Mouse (Mus musculus) lung, embryonic 16.5 days (tissue): ENCODE measurements around the gene Adgrg3. TPM values are rescaled to one million over a fixed set of nuclear protein-coding genes. Genes with fewer than 3 reads are reported as not detected.

Source experiments
- ATAC-seq: fragments of 200-750 bp; cut with Nextera tagmentation; 2 replicates; pipeline ENCODE4 v1.8.0; 2017; ENCODE audit warnings: low read depth, mild to moderate bottlenecking, moderate library complexity
- H3K27ac ChIP-seq: fragments of 300-500 bp; sonication (generic); 2 replicates; pipeline ENCODE4 v1.5.1; 2014; ENCODE audit warnings: mild to moderate bottlenecking, control low read depth, low read length
- H3K27me3 ChIP-seq: fragments of 300-500 bp; sonication (generic); 2 replicates; pipeline ENCODE4 v1.6.1; 2014; ENCODE audit warnings: low read depth, low read length, mixed read lengths; ENCODE audit not compliant: control insufficient read depth, insufficient read depth
- H3K36me3 ChIP-seq: fragments of 300-500 bp; sonication (generic); 2 replicates; pipeline ENCODE4 v1.6.1; 2014; ENCODE audit warnings: low read length; ENCODE audit not compliant: control insufficient read depth, insufficient read depth
- H3K4me1 ChIP-seq: fragments of 300-500 bp; sonication (generic); replicated peaks from 2 replicates; pipeline ENCODE4 v1.6.1; 2014; ENCODE audit warnings: low read length, mixed read lengths; ENCODE audit not compliant: control insufficient read depth, insufficient read depth
- H3K4me2 ChIP-seq: fragments of 300-500 bp; sonication (generic); 2 replicates; pipeline ENCODE4 v1.6.1; 2014; ENCODE audit warnings: low read depth, low read length, control low read depth
- H3K4me3 ChIP-seq: fragments of 300-500 bp; sonication (generic); 2 replicates; pipeline ENCODE4 v1.5.1; 2014; ENCODE audit warnings: mild to moderate bottlenecking, low read length, control low read depth
- H3K9ac ChIP-seq: fragments of 300-500 bp; sonication (generic); 2 replicates; pipeline ENCODE4 v1.6.1; 2014; ENCODE audit warnings: low read length, control low read depth
- H3K9me3 ChIP-seq: fragments of 300-500 bp; sonication (generic); 2 replicates; pipeline ENCODE4 v1.6.1; 2016; ENCODE audit warnings: low read length; ENCODE audit not compliant: control insufficient read depth
- WGBS: fragments of 180-500 bp; shearing (Covaris S2); extraction: QIAGEN DNeasy Blood & Tissue Kit; methylation state at CpG from one replicate; pipeline ENCODE4 v1.1.7; 2014; 5-methylcytosine and 5-hydroxymethylcytosine counted together
- polyA plus RNA-seq: library from polyadenylated mRNA; unstranded; fragments of >200 nt; fragmentation: Nextera tagmentation; extraction: Ambion mirVana; gene quantifications from 2 replicates; pipeline ENCODE4 v1.2.1, GENCODE M21; 2015

Adgrg3 gene
- polyA plus RNA-seq, 1 experiment from 2014 or later: 4.7 TPM

DNA sequence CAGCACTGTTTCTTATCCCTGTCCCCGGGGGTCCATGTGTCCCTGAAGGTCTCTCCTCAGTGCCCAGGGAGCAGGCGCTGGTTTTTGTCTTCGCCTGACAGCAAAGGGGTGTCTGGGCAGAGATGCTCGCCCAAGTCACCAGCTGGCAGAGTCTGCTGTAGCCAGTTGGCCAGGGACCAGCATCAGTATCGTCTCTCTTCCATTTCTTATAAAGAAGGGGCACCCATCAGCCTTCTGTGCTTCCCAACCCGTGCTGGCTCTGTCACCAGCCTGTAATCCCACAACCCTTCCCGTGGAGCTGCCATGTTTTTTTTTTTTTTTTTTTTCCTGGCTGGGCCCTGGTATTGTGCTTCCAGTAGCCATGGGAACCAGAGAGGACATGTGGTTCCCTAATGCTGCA lies 35.6 kb upstream of the Adgrg3 start:
- Histone ChIP-seq H3K27me3 (no peaks in the 10 kb centered on the region), H3K9me3 (no peaks in the 10 kb centered on the region), H3K4me1 (peaks cover 38% of the 10 kb centered on the region), H3K27ac (no peak overlapping the region), H3K9ac (no peak overlapping the region), H3K36me3 (no peaks in the 10 kb centered on the region), H3K4me2 (no peak overlapping the region), H3K4me3 (no peak overlapping the region)
- no peak for ATAC-seq
- 56% methylated on average over 7 of the region's 7 CpGs for WGBS

GRCm38 (mm10) chr8:94983146-94983545 lies 34.3 kb upstream of the Adgrg3 start:
- Histone ChIP-seq H3K9me3 (no peaks in the 10 kb centered on the region), H3K27ac (peak overlapping the region; percentile 52; the same call in 1 of the 2 replicates), H3K4me3 (no peak overlapping the region), H3K4me2 (peak overlapping the region; percentile 3; the same call in 1 of the 2 replicates), H3K9ac (no peak overlapping the region), H3K27me3 (no peaks in the 10 kb centered on the region), H3K4me1 (peaks cover 40% of the 10 kb centered on the region), H3K36me3 (no peaks in the 10 kb centered on the region)
- WGBS: 1% methylated on average over 4 of the region's 5 CpGs
- ATAC-seq: no peak

DNA sequence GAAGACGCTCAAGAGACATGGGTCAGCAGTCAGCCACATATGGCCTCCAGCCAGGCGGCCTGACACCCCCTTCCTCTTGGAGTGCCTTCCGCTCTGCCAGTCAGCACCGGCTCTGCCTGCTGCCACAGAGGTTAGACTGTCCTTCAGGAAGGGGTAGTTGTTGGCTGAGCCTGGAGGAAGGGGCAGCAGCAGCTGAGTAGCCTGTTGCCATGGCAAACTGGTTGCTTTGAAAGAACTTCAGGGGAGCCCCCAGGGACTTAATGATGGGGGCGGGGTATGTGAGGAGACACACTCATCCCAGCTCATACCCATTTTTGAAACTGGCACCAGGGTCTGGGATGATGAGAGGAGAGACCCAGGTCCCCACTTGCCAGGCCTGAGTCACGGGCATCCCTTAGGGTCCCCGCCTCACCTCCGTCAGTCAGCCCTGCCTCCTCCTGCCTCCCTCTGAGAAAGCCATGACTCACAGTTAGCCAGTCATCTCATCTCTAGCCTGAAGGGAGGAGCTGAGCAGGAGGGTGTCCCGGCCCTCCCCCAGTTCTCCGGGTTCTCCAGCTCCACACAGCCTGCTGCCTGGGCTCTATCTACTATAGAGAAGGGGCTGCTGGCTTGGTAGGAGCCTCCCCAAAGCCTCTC lies 33.5 kb upstream of the Adgrg3 start:
- Histone ChIP-seq H3K4me2 (no peak overlapping the region), H3K36me3 (no peaks in the 10 kb centered on the region), H3K4me1 (peaks cover 43% of the 10 kb centered on the region), H3K9ac (0 out of 2 replicates have a peak overlapping the region, but pooled peaks have one; percentile 17), H3K4me3 (no peak overlapping the region), H3K27me3 (no peaks in the 10 kb centered on the region), H3K27ac (peak overlapping the region; percentile 52; the same call in 1 of the 2 replicates), H3K9me3 (no peaks in the 10 kb centered on the region)
- 17% methylated on average over 10 of the region's 10 CpGs for WGBS
- ATAC-seq: peak; percentile 65

- no peaks in the 10 kb centered on the region for H3K9me3 ChIP-seq
- H3K4me2 ChIP-seq: no peak overlapping the region
- H3K9ac ChIP-seq: no peak overlapping the region
- no peaks in the 10 kb centered on the region for H3K36me3 ChIP-seq
- H3K4me3 ChIP-seq: no peak overlapping the region
- no peak overlapping the region for H3K27ac ChIP-seq
- WGBS: 76% methylated on average over 6 of the region's 6 CpGs
- no peak for ATAC-seq
- no peaks in the 10 kb centered on the region for H3K27me3 ChIP-seq
- peaks cover 39% of the 10 kb centered on the region for H3K4me1 ChIP-seq
Observed at GRCm38 (mm10) chr8:94985023-94985422, 32.5 kb upstream of the Adgrg3 start.

DNA sequence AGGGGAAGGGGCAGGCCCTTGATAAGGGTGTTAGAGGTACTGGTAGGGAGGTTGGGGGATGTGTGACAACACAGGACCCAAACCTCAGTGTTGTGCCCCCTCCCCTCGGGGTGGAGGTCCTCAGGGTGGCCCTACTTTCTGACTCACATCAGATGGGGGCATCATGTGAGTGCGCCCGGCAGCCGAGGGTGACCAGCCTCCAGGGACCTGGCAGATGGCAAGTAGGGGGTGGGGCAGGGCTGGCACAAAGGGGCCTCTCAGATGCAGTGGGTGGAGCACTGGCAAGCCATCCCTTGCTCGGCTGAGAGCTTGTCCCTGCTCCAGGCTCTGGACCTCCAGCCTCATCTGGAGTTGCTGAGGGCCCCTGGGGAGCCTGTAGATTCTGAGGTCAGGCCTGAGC lies 30.8 kb upstream of the Adgrg3 start:
- Histone ChIP-seq H3K9me3 (no peaks in the 10 kb centered on the region), H3K4me1 (peaks cover 38% of the 10 kb centered on the region), H3K27ac (no peak overlapping the region), H3K4me2 (no peak overlapping the region), H3K4me3 (no peak overlapping the region), H3K36me3 (no peaks in the 10 kb centered on the region), H3K27me3 (no peaks in the 10 kb centered on the region), H3K9ac (peak overlapping the region; percentile 9; the same call in 1 of the 2 replicates)
- 42% methylated on average over 4 of the region's 5 CpGs for WGBS
- no peak for ATAC-seq

GRCm38 (mm10) chr8:94987553-94987952 lies 29.9 kb upstream of the Adgrg3 start:
- H3K9ac ChIP-seq: no peak overlapping the region
- H3K27me3 ChIP-seq: no peaks in the 10 kb centered on the region
- no peak overlapping the region for H3K4me3 ChIP-seq
- H3K36me3 ChIP-seq: no peaks in the 10 kb centered on the region
- H3K9me3 ChIP-seq: no peaks in the 10 kb centered on the region
- ATAC-seq: no peak
- no peak overlapping the region for H3K4me2 ChIP-seq
- peaks cover 46% of the 10 kb centered on the region for H3K4me1 ChIP-seq
- WGBS: 58% methylated on average over 7 of the region's 7 CpGs
- no peak overlapping the region for H3K27ac ChIP-seq

DNA sequence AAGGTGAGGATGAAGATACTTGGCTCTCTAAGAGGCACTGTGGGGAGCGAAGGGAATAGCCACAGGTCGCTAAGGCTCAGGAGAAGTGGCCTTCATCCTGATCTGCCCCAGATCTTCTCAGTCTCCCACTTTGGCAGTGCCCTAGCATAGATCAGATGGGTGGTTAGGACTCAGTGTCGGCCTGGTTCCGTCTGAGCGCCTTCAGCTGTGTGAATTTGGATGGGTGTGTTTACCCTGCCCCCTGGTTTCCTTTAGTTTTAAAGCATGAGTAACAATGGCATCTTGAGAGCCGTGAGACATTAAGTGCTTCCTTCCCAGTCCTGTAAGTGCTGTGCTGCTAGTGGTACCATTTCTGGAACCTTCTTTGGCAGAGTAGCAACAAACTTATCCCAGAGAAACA lies 28.9 kb upstream of the Adgrg3 start:
- Histone ChIP-seq H3K4me1 (peaks cover 48% of the 10 kb centered on the region), H3K4me3 (no peak overlapping the region), H3K36me3 (no peaks in the 10 kb centered on the region), H3K9me3 (no peaks in the 10 kb centered on the region), H3K4me2 (no peak overlapping the region), H3K9ac (no peak overlapping the region), H3K27ac (no peak overlapping the region), H3K27me3 (no peaks in the 10 kb centered on the region)
- ATAC-seq: no peak
- 58% methylated on average over 6 of the region's 6 CpGs for WGBS

DNA sequence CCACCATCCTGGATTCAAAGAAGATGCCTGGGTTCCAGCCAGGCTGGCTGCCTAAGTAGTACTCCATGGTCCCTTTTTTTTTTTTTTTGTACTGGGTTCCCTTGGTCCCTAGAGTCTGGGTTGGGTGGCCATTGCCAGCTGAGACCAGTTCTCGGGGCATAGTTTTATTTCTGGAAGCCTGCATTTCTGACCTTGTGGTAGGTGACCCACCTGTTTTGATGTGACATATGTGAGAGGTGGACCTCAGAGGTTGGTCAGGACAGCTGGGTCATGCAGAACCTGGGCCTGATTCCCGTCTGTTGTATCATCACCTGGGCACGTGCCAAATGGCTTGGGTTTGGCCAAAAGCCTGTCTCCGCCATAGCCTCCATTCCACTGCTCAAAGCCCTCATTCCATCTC lies 27.8 kb upstream of the Adgrg3 start:
- no peak overlapping the region for H3K4me3 ChIP-seq
- peaks cover 49% of the 10 kb centered on the region for H3K4me1 ChIP-seq
- no peak overlapping the region for H3K9ac ChIP-seq
- no peaks in the 10 kb centered on the region for H3K36me3 ChIP-seq
- no peaks in the 10 kb centered on the region for H3K9me3 ChIP-seq
- H3K4me2 ChIP-seq: no peak overlapping the region
- H3K27me3 ChIP-seq: no peaks in the 10 kb centered on the region
- ATAC-seq: no peak
- WGBS: 82% methylated on average over 4 of the region's 4 CpGs
- no peak overlapping the region for H3K27ac ChIP-seq

- Histone ChIP-seq H3K27me3 (no peaks in the 10 kb centered on the region), H3K36me3 (no peaks in the 10 kb centered on the region), H3K9me3 (no peaks in the 10 kb centered on the region), H3K4me3 (no peak overlapping the region), H3K9ac (no peak overlapping the region), H3K4me2 (no peak overlapping the region), H3K27ac (no peak overlapping the region), H3K4me1 (peaks cover 49% of the 10 kb centered on the region)
- WGBS: 35% methylated on average over 11 of the region's 11 CpGs
- 0 out of 2 replicates have a peak, but pooled peaks have one; percentile 23 for ATAC-seq
Observed at GRCm38 (mm10) chr8:94990598-94991453, 26.7 kb upstream of the Adgrg3 start.
